Mouse (Mus musculus) midbrain, embryonic 14.5 days (tissue): ENCODE results near the gene Gm7138. TPM values are rescaled to one million over a fixed set of nuclear protein-coding genes. Genes with fewer than 3 reads are reported as not detected.
"Not testable (repeated sequence)": the region's sequence is repeated elsewhere in the genome, so short reads cannot be mapped to it uniquely, and the experiment has no call there.

Experiments used
- ATAC-seq: fragments of 200-750 bp; cut with Nextera tagmentation; 2 replicates; pipeline ENCODE4 v1.8.0; 2017; ENCODE audit warnings: moderate number of reproducible peaks, moderate library complexity; ENCODE audit not compliant: low FRiP score, low TSS enrichment
- DNase-seq: peaks from one replicate; pipeline ENCODE4 v3.0.0-alpha.2; 2015
- H3K27ac ChIP-seq: fragments of 300-500 bp; sonication (generic); replicated peaks from 2 replicates; pipeline ENCODE4 v1.5.1; 2014; ENCODE audit warnings: mild to moderate bottlenecking, low read depth, low read length, moderate library complexity
- H3K27me3 ChIP-seq: fragments of 300-500 bp; sonication (generic); 2 replicates; pipeline ENCODE4 v1.6.1; 2014; ENCODE audit warnings: low read length, control low read depth, mixed read lengths; ENCODE audit not compliant: control insufficient read depth, insufficient read depth
- H3K36me3 ChIP-seq: fragments of 300-500 bp; sonication (generic); 2 replicates; pipeline ENCODE4 v1.6.1; 2014; ENCODE audit warnings: low read length, control low read depth; ENCODE audit not compliant: control insufficient read depth, insufficient read depth
- H3K4me1 ChIP-seq: fragments of 300-500 bp; sonication (generic); 2 replicates; pipeline ENCODE4 v1.6.1; 2014; ENCODE audit warnings: mild to moderate bottlenecking, antibody characterized with exemption, low read length, control low read depth; ENCODE audit not compliant: control insufficient read depth, insufficient read depth
- H3K4me2 ChIP-seq: fragments of 300-500 bp; sonication (generic); 2 replicates; pipeline ENCODE4 v1.6.1; 2014; ENCODE audit warnings: mild to moderate bottlenecking, low read length, moderate library complexity
- H3K4me3 ChIP-seq: fragments of 300-500 bp; sonication (generic); replicated peaks from 2 replicates; pipeline ENCODE4 v1.5.1; 2014; ENCODE audit warnings: low read depth, low read length
- H3K9ac ChIP-seq: fragments of 300-500 bp; sonication (generic); replicated peaks from 2 replicates; pipeline ENCODE4 v1.6.1; 2014; ENCODE audit warnings: mild to moderate bottlenecking, low read length, moderate library complexity
- H3K9me3 ChIP-seq: fragments of 300-500 bp; sonication (generic); 2 replicates; pipeline ENCODE4 v1.6.1; 2016; ENCODE audit warnings: low read length, control low read depth, mixed read lengths; ENCODE audit not compliant: control insufficient read depth
- WGBS: fragments of 180-500 bp; shearing (Covaris S2); extraction: QIAGEN DNeasy Blood & Tissue Kit; methylation state at CpG from one replicate; pipeline ENCODE4 v1.1.7; 2014; 5-methylcytosine and 5-hydroxymethylcytosine counted together
- polyA plus RNA-seq: library from polyadenylated mRNA; unstranded; fragments of >200 nt; fragmentation: Nextera tagmentation; extraction: Ambion mirVana; gene quantifications from 2 replicates; pipeline ENCODE4 v1.2.1, GENCODE M21; 2014

The Gm7138 gene
- polyA plus RNA-seq, 1 experiment from 2014 or later = not detected

DNA sequence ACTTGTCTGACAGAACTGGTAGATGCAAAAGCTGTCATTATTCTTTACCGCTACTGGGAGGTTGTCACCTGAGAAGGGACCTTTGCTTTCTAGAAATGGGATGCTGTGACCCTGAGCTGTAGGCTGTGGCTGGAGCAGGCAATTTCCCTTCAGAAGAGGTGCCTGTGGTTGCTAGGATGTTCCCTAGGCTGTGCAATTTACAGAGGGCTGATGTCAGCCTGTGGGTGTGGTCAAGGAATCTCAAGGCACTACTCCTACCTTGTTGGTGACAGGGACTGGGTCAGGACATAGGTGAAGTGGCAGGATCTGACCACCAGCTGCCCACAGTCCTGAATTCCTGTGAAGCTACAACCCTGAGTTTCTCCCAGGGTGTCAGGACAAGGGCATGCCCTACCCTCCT, 7.0 kb downstream of the Gm7138 start:
- no peak for ATAC-seq
- 81% methylated on average over 1 of the region's 1 CpGs for WGBS

DNA sequence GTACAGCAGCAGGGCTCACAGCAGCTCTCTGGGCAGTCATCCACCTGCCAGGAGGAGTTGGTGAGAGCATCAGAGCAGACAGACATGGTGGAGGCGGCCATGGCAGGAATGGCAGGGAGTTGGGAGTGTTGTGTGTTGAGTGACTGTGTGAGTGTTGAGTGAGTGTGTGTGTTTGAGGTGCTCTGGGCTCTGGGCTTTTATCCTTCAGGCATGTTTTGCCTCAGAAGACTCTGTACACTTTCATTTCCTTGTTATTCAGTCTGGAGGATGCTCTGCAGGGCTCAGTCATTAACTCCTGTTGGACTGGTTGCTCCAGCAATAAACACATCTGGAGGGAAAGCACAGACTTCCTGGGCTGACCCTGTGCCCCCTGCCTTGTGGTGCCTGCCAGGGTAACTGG, 17.2 kb downstream of the Gm7138 start, which contains the start of gene Gm3233:
TSS of gene Gm3233 (minus strand) at position 101 of the 400 bp plus-strand sequence.
- H3K27me3 ChIP-seq, H3K4me3 ChIP-seq, H3K36me3 ChIP-seq, ATAC-seq, DNase-seq, H3K27ac ChIP-seq, H3K4me2 ChIP-seq, H3K9ac ChIP-seq, H3K9me3 ChIP-seq, H3K4me1 ChIP-seq: not testable (repeated sequence)
- whole genome bisulfite sequencing = no CpG with 5 or more reads among the region's 1 CpGs

More for the DNA sequence above, 7.0 kb downstream of the Gm7138 start:
- H3K27me3 ChIP-seq = no peaks in the 10 kb centered on the region
- no peak overlapping the region for H3K4me2 ChIP-seq
- H3K36me3 ChIP-seq = no peaks in the 10 kb centered on the region
- no peak overlapping the region for H3K4me3 ChIP-seq
- DNase-seq = no peak
- H3K27ac ChIP-seq = no peak overlapping the region
- H3K9me3 ChIP-seq = no peaks in the 10 kb centered on the region
- no peaks in the 10 kb centered on the region for H3K4me1 ChIP-seq
- H3K9ac ChIP-seq = no peak overlapping the region

DNA sequence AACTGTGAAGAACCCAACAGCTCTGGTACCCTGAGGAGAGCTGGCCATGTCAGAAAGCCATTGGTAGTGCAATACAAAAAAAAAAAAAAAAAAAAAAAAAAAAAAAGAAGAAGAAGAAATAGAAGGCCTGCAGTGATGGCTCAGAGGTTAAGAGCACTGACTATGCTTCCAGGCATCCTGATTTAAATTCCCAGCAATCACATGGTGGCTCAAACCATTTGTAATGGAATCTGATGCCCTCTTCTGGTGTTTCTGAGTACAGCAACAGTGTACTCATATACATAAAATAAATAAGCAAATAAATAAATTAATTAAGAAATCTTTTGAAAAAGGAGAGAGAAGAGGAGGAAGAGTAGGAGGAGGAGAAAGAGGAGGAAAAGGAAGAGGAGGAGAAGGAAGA, 23.3 kb downstream of the Gm7138 start:
- Histone ChIP-seq H3K4me3 (no peak overlapping the region), H3K4me2 (no peak overlapping the region), H3K9ac (no peak overlapping the region), H3K27ac (no peak overlapping the region), H3K4me1 (no peaks in the 10 kb centered on the region), H3K9me3 (no peaks in the 10 kb centered on the region), H3K27me3 (no peaks in the 10 kb centered on the region), H3K36me3 (no peaks in the 10 kb centered on the region)
- DNase-seq (no peak), ATAC-seq (no peak)

DNA sequence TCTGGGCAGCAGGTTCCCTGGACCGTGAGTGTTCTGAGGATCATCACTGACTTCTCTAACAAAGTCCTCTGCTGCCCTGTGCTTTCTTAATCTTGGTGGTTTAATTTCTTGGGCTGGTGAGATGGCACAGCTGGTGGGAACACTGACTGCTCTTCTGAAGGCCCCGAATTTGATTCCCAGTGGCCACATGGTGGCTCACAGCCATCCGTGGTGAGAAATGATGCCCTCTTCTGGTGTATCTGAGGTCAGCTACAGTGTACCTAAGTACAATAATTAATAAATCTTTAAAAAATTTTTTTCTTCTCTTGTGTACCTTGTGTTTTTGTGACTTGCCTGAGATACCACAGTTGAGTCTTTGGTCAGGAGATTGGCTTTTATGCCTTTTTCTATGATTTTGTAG, 24.4 kb downstream of the Gm7138 start:
- WGBS = 62% methylated on average over 3 of the region's 3 CpGs
- H3K27me3 ChIP-seq, H3K4me3 ChIP-seq, H3K36me3 ChIP-seq, ATAC-seq, H3K4me2 ChIP-seq, H3K9ac ChIP-seq, DNase-seq, H3K27ac ChIP-seq, H3K9me3 ChIP-seq, H3K4me1 ChIP-seq: not testable (repeated sequence)

DNA sequence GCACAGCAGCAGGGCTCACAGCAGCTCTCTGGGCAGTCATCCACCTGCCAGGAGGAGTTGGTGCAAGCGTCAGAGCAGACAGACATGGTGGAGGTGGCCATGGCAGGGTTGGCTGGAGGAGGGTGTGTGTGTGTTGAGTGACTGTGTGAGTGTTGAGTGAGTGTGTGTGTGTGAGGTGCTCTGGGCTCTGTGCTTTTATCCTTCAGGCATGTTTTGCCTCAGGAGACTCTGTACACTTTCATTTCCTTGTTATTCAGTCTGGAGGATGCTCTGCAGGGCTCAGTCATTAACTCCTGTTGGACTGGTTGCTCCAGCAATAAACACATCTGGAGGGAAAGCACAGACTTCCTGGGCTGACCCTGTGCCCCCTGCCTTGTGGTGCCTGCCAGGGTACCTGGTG, 25.5 kb downstream of the Gm7138 start, which contains the start of gene Gm9736:
TSS of gene Gm9736 (minus strand) at position 101 of the 400 bp plus-strand sequence.
- not testable (repeated sequence) for H3K9ac ChIP-seq, H3K36me3 ChIP-seq, ATAC-seq, H3K9me3 ChIP-seq, H3K27me3 ChIP-seq, H3K27ac ChIP-seq, DNase-seq, H3K4me3 ChIP-seq, H3K4me2 ChIP-seq, H3K4me1 ChIP-seq
- WGBS = 63% methylated on average over 1 of the region's 1 CpGs

DNA sequence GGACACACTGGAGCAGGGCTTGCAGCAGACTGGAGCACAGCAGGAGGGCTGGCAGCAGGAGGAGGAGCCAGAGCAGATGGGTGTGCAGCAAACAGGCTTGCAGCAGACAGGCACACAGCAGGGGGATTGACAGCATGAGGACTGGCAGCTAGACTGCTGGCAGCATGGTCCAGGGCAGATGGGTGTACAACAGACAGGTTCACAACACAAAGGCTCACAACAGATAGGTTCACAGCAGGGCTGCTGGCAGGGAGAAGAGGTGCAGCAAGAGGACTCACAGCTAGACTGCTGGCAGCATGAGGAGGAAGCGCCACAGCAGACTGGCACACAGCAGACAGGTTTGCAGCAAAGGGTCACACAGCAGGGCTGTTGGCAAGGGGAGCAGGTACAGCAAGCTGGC, 26.1 kb downstream of the Gm7138 start:
- not testable (repeated sequence) for H3K36me3 ChIP-seq, H3K4me2 ChIP-seq, DNase-seq, ATAC-seq, H3K27ac ChIP-seq, H3K9me3 ChIP-seq, H3K9ac ChIP-seq, H3K27me3 ChIP-seq, H3K4me1 ChIP-seq, H3K4me3 ChIP-seq
- WGBS = 90% methylated on average over 1 of the region's 1 CpGs

DNA sequence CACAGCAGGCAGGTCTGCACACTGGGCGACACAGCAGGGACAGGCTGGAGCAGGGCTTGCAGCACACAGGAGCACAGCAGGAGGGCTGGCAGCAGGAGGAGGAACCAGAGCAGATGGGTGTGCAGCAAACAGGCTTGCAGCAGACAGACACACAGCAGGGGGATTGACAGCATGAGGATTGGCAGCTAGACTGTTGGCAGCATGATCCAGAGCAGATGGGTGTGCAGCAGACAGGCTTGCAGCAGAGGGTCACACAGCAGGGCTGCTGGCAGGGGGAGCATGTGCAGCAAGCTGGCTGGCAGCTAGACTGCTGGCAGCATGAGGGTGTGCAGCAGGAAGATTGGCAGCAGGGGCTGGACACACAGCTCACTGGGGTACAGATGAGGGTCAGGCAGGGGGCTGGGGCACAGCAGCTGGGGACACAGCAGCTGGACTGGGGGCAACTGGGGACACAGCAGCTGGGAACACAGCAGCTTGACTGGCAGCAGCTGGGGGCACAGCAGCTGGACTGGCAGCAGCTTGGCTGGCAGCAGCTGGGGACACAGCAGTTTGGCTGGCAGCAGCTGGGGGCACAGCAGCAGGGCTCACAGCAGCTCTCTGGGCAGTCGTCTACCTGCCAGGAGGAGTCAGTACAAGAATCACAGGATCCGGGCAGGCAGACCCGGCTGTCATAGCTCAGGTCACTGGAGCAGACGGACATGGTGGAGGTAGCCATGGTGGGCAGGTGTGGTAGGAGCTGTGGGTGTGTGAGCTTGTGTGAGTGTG, 34.6 kb downstream of the Gm7138 start, which contains the start of gene Gm18596:
TSS of gene Gm18596 (minus strand) at position 715 of the 765 bp plus-strand sequence.
- H3K27me3 ChIP-seq, H3K27ac ChIP-seq: not testable (repeated sequence)
- WGBS = 58% methylated on average over 4 of the region's 5 CpGs

DNA sequence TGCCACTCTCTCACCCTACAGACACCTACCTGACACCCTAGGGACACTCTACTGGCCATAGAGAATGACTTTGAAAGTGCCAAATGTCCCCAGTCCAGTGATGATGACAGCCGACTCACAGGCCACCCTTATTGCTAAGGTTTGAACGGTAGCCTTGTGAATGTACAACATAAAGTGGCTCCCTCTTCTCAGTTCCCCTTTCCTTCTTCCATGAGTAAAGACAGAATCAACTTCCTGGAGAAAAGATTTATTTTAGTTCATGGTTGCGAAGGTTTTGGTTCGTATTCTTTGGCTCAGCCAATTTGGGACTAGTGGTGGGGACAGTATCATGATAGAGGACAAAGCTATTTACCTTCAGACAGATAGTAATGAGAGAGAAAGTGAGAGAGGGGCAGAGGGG, 37.8 kb downstream of the Gm7138 start:
- H3K27me3 ChIP-seq = no peaks in the 10 kb centered on the region
- H3K9me3 ChIP-seq = no peaks in the 10 kb centered on the region
- H3K27ac ChIP-seq = no peak overlapping the region
- H3K36me3 ChIP-seq = no peaks in the 10 kb centered on the region
- DNase-seq = no peak
- no peak overlapping the region for H3K4me2 ChIP-seq
- WGBS = 92% methylated on average over 4 of the region's 4 CpGs
- no peak for ATAC-seq
- H3K4me3 ChIP-seq = no peak overlapping the region
- no peak overlapping the region for H3K9ac ChIP-seq
- H3K4me1 ChIP-seq = no peaks in the 10 kb centered on the region

More for the DNA sequence above, 34.6 kb downstream of the Gm7138 start, which contains the start of gene Gm18596:
- not testable (repeated sequence) for H3K36me3 ChIP-seq, H3K9ac ChIP-seq, H3K4me3 ChIP-seq, DNase-seq, ATAC-seq, H3K4me2 ChIP-seq, H3K9me3 ChIP-seq, H3K4me1 ChIP-seq

DNA sequence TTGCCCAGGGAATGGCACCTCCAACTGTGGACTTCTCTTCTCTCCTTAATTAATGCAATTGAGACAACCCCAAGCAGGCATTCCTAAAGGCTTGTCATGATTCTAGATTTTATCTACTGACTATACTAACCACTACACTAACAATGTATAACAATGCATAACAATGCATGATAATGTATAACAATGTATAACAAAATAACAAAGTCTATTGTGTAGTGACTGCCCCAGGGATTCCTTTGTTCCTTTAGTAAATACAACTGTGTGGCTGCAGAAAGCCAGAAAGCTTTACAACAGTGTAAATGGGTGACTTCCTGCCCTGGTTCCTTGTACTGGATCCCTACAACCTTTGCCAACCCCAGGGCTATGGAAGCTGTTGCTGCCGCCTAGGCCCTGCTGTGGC, 40.8 kb downstream of the Gm7138 start:
- no peak for ATAC-seq
- no peaks in the 10 kb centered on the region for H3K4me1 ChIP-seq
- WGBS = 90% methylated on average over 1 of the region's 1 CpGs
- H3K4me2 ChIP-seq = no peak overlapping the region
- H3K9me3 ChIP-seq = no peaks in the 10 kb centered on the region
- H3K9ac ChIP-seq = no peak overlapping the region
- DNase-seq = no peak
- H3K4me3 ChIP-seq = no peak overlapping the region
- no peaks in the 10 kb centered on the region for H3K36me3 ChIP-seq
- no peak overlapping the region for H3K27ac ChIP-seq
- H3K27me3 ChIP-seq = no peaks in the 10 kb centered on the region
